Mouse (Mus musculus): ENCODE results near the gene Zmat1. TPM values are rescaled to one million over a fixed set of nuclear protein-coding genes. Genes with fewer than 3 reads are reported as not detected.
"Not testable (repeated sequence)": the region's sequence is repeated elsewhere in the genome, so short reads cannot be mapped to it uniquely, and the experiment has no call there.

The Zmat1 gene
- polyA plus RNA-seq (2014; fragmentation: Nextera tagmentation; extraction: Ambion mirVana) = 8.3 and 9.6 TPM in 2 replicates

- WGBS = 21% methylated on average over 52 of the region's 65 CpGs
- Histone ChIP-seq H3K27ac (replicated peaks; ENCODE audit: low read depth, low read length) (peak within 1 kb of the TSS; percentile 94), H3K4me1 (ENCODE audit: control insufficient read depth, insufficient read depth, low read length) (no peaks in the 10 kb centered on the region), H3K9me3 (ENCODE audit: control insufficient read depth, low read length) (no peaks in the 10 kb centered on the region), H3K36me3 (ENCODE audit: control insufficient read depth, insufficient read depth, low read length) (no peaks in the 10 kb centered on the region), H3K4me2 (ENCODE audit: low read length) (peak within 1 kb of the TSS; percentile 43), H3K27me3 (ENCODE audit: control insufficient read depth, insufficient read depth, low read length) (no peaks in the 10 kb centered on the region), H3K4me3 (replicated peaks; ENCODE audit: low read depth, low read length) (peak within 1 kb of the TSS; percentile 63), H3K9ac (replicated peaks; ENCODE audit: low read length) (peak within 1 kb of the TSS; percentile 77)
- ATAC-seq (ENCODE audit: low FRiP score, low TSS enrichment) (peak; percentile 99), DNase-seq (peak; percentile 91)
Observed at GRCm38 (mm10) chrX:135008720-135009470, at the start of gene Zmat1. Gene Zmat1 (minus strand): TSS chrX:135009209.

DNA sequence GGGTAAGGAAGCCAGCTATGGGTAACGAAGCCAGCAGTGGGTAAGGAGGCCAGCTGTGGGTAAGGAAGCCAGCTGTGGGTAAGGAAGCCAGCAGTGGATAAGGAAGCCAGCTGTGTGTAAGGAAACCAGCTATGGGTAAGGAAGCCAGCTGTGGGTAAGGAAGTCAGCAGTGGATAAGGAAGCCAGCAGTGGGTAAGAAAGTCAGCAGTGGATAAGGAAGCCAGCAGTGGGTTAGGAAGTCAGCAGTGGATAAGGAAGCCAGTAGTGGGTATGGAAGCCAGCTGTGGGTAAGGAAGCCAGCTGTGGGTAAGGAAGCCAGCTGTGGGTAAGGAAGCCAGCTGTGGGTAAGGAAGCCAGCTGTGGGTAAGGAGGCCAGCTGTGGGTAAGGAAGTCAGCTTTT is 44.9 kb upstream of the Zmat1 start:
- not testable (repeated sequence) for H3K36me3 ChIP-seq (ENCODE audit: control insufficient read depth, insufficient read depth, low read length); H3K9me3 ChIP-seq (ENCODE audit: control insufficient read depth, low read length); H3K4me3 ChIP-seq (replicated peaks; ENCODE audit: low read depth, low read length); H3K9ac ChIP-seq (replicated peaks; ENCODE audit: low read length); H3K4me1 ChIP-seq (ENCODE audit: control insufficient read depth, insufficient read depth, low read length); DNase-seq; ATAC-seq (ENCODE audit: low FRiP score, low TSS enrichment); H3K4me2 ChIP-seq (ENCODE audit: low read length); H3K27ac ChIP-seq (replicated peaks; ENCODE audit: low read depth, low read length); H3K27me3 ChIP-seq (ENCODE audit: control insufficient read depth, insufficient read depth, low read length)
- 62% methylated on average over 1 of the region's 1 CpGs for WGBS

DNA sequence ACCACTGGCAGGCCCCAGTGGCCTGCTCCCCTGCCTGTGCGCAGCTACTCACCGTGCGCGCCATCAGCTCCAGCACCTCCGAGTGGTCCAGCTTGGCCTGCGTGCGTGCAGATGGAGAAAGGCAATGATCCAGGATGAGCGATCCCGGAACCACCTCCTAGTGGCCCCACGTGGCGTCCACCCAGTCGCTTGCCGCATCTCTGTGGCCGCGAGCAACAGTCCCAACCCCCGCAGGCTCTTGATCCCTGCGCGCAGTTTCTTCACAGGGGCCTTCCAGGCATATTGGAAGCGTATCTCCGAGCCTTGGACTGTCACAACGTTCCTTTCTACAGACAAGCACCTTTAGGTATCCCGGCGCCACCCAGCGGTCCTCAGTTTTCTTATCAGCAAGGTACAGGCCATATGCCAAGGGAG is 27.0 kb upstream of the Zmat1 start:
- Histone ChIP-seq H3K9ac (replicated peaks; ENCODE audit: low read length) (peak overlapping the region; percentile 48; the same call in 1 of the 2 replicates), H3K36me3 (ENCODE audit: control insufficient read depth, insufficient read depth, low read length) (no peaks in the 10 kb centered on the region), H3K4me2 (ENCODE audit: low read length) (peak overlapping the region; percentile 52), H3K9me3 (ENCODE audit: control insufficient read depth, low read length) (no peaks in the 10 kb centered on the region), H3K27me3 (ENCODE audit: control insufficient read depth, insufficient read depth, low read length) (no peaks in the 10 kb centered on the region), H3K4me1 (ENCODE audit: control insufficient read depth, insufficient read depth, low read length) (no peaks in the 10 kb centered on the region), H3K27ac (replicated peaks; ENCODE audit: low read depth, low read length) (no peak overlapping the region), H3K4me3 (replicated peaks; ENCODE audit: low read depth, low read length) (peak overlapping the region; percentile 34)
- WGBS = 16% methylated on average over 24 of the region's 24 CpGs
- DNase-seq (peak; percentile 70), ATAC-seq (ENCODE audit: low FRiP score, low TSS enrichment) (no peak)

DNA sequence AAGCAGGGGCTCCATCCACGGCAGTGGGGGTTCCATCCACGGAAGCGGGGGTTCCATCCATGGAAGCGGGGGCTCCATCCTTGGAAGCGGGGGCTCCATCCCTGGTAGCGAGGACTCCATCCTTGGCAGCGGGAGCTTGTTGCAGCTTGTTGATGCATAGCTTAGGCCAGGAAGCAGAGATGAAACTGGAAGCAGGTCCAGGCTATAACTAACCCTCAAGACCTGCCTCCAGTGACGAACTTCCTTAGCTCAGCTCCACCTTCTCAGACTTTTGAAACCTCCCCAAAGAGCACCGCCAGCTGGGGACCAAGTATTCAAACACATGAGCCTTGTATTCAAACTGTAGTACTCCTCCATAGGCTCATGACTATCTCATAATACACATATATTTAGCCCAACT is 16.1 kb upstream of the Zmat1 start:
- Histone ChIP-seq H3K9me3 (ENCODE audit: control insufficient read depth, low read length) (no peaks in the 10 kb centered on the region), H3K27me3 (ENCODE audit: control insufficient read depth, insufficient read depth, low read length) (no peaks in the 10 kb centered on the region), H3K9ac (replicated peaks; ENCODE audit: low read length) (no peak overlapping the region), H3K4me2 (ENCODE audit: low read length) (no peak overlapping the region), H3K36me3 (ENCODE audit: control insufficient read depth, insufficient read depth, low read length) (no peaks in the 10 kb centered on the region), H3K4me1 (ENCODE audit: control insufficient read depth, insufficient read depth, low read length) (no peaks in the 10 kb centered on the region), H3K27ac (replicated peaks; ENCODE audit: low read depth, low read length) (no peak overlapping the region), H3K4me3 (replicated peaks; ENCODE audit: low read depth, low read length) (no peak overlapping the region)
- DNase-seq (no peak), ATAC-seq (ENCODE audit: low FRiP score, low TSS enrichment) (no peak)
- 90% methylated on average over 9 of the region's 9 CpGs for WGBS

GRCm38 (mm10) chrX:135011381-135011780 is 2.4 kb upstream of the Zmat1 start:
- Histone ChIP-seq H3K36me3 (ENCODE audit: control insufficient read depth, insufficient read depth, low read length) (no peaks in the 10 kb centered on the region), H3K4me2 (ENCODE audit: low read length) (no peak overlapping the region), H3K9ac (replicated peaks; ENCODE audit: low read length) (no peak overlapping the region), H3K27ac (replicated peaks; ENCODE audit: low read depth, low read length) (no peak overlapping the region), H3K27me3 (ENCODE audit: control insufficient read depth, insufficient read depth, low read length) (no peaks in the 10 kb centered on the region), H3K9me3 (ENCODE audit: control insufficient read depth, low read length) (no peaks in the 10 kb centered on the region), H3K4me3 (replicated peaks; ENCODE audit: low read depth, low read length) (no peak overlapping the region), H3K4me1 (ENCODE audit: control insufficient read depth, insufficient read depth, low read length) (no peaks in the 10 kb centered on the region)
- ATAC-seq (ENCODE audit: low FRiP score, low TSS enrichment) (no peak), DNase-seq (no peak)
- 72% methylated on average over 3 of the region's 3 CpGs for WGBS

DNA sequence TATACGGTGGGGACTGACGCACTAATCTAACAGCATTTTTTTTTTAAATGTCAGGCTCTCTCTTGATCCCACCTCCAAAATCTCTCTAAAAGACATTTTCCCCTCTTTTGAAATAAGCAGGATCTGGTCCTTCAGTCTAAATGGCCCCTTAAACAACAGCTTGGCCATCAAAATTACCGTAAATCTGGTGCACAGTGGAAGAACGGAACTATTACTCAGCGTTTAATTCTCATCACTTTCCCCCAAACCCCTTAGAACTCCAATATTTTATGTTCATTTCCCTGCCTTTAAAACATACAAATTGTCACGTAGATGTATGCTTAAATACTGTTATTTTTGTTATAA is 434 bp upstream of the Zmat1 start:
- no peak for DNase-seq
- Histone ChIP-seq H3K4me2 (ENCODE audit: low read length) (peak overlapping the region; percentile 43), H3K27me3 (ENCODE audit: control insufficient read depth, insufficient read depth, low read length) (no peaks in the 10 kb centered on the region), H3K4me3 (replicated peaks; ENCODE audit: low read depth, low read length) (peak overlapping the region; percentile 63), H3K9me3 (ENCODE audit: control insufficient read depth, low read length) (no peaks in the 10 kb centered on the region), H3K9ac (replicated peaks; ENCODE audit: low read length) (peak overlapping the region; percentile 40; the same call in 1 of the 2 replicates), H3K27ac (replicated peaks; ENCODE audit: low read depth, low read length) (peak overlapping the region; percentile 74), H3K36me3 (ENCODE audit: control insufficient read depth, insufficient read depth, low read length) (no peaks in the 10 kb centered on the region), H3K4me1 (ENCODE audit: control insufficient read depth, insufficient read depth, low read length) (no peaks in the 10 kb centered on the region)
- peak; percentile 44 for ATAC-seq (ENCODE audit: low FRiP score, low TSS enrichment)
- 30% methylated on average over 6 of the region's 6 CpGs for WGBS

DNA sequence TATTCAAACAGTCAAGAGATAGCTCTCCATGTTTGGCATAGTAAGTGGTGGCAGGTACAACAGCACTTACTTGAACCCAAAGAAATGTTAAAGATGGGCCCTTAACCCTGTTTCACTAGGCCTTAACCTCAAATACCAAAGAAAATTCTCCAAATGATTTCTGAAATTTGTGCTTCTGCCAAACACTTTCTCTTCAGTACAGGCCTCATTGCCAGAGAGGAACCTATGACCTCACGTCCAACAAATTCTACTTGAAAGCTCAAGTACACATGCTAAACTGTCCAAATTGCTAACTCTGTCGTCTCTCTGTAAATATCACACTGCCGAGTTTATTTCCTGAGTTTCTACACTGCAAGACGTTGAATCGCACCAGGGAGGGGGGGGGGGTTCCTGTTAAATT is 988 bp downstream of the Zmat1 start:
- Histone ChIP-seq H3K27me3 (ENCODE audit: control insufficient read depth, insufficient read depth, low read length) (no peaks in the 10 kb centered on the region), H3K4me3 (replicated peaks; ENCODE audit: low read depth, low read length) (peak overlapping the region; percentile 63), H3K9ac (replicated peaks; ENCODE audit: low read length) (no peak overlapping the region), H3K4me1 (ENCODE audit: control insufficient read depth, insufficient read depth, low read length) (no peaks in the 10 kb centered on the region), H3K4me2 (ENCODE audit: low read length) (peak overlapping the region; percentile 43), H3K36me3 (ENCODE audit: control insufficient read depth, insufficient read depth, low read length) (no peaks in the 10 kb centered on the region), H3K27ac (replicated peaks; ENCODE audit: low read depth, low read length) (no peak overlapping the region; the same call in 1 of the 2 replicates), H3K9me3 (ENCODE audit: control insufficient read depth, low read length) (no peaks in the 10 kb centered on the region)
- no peak for ATAC-seq (ENCODE audit: low FRiP score, low TSS enrichment)
- WGBS = 27% methylated on average over 5 of the region's 5 CpGs
- DNase-seq = no peak

DNA sequence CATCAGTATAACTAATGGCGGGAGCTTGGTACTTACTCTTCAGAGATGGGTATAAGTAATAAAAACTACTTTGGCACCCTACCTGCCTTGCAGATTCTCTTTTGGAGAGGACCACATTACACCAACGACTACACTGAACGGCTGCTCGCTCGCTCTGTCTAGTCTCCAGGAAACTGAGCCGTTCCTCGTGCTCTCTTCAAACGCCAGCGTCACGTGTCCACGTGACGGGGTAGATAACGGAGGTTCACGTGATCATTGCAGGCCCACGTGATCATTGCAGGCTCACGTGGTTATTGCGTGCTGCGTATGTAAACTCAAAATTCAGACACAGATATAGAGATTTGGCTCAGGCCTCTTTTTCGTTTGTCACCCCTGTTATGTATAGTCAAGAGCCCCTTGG is 44.5 kb downstream of the Zmat1 start, which contains the start of gene Nxf2:
Nxf2 (minus strand) TSS at position 209 of the 400 bp plus-strand sequence.
- Histone ChIP-seq H3K9me3 (ENCODE audit: control insufficient read depth, low read length) (no peaks in the 10 kb centered on the region), H3K4me3 (replicated peaks; ENCODE audit: low read depth, low read length) (peak within 1 kb of the TSS; percentile 26), H3K4me2 (ENCODE audit: low read length) (peak within 1 kb of the TSS; percentile 47), H3K9ac (replicated peaks; ENCODE audit: low read length) (no peak within 1 kb of the TSS), H3K27me3 (ENCODE audit: control insufficient read depth, insufficient read depth, low read length) (no peaks in the 10 kb centered on the region), H3K36me3 (ENCODE audit: control insufficient read depth, insufficient read depth, low read length) (no peaks in the 10 kb centered on the region), H3K4me1 (ENCODE audit: control insufficient read depth, insufficient read depth, low read length) (no peaks in the 10 kb centered on the region), H3K27ac (replicated peaks; ENCODE audit: low read depth, low read length) (no peak within 1 kb of the TSS)
- ATAC-seq (ENCODE audit: low FRiP score, low TSS enrichment) (no peak), DNase-seq (no peak)
- 90% methylated on average over 19 of the region's 19 CpGs for WGBS

Measured in midbrain, embryonic 14.5 days (tissue).